Mouse (Mus musculus): Measurements from ENCODE around the gene Adra2a.
A peak's percentile ranks its signal among the peaks of the same experiment; 100 is the strongest.

Gene Adra2a

GRCm38 (mm10) chr19:54043851-54044250 is at the start of gene Adra2a:
TSS of gene Adra2a (plus strand) at chr19:54044151.
- DNase-seq (ENCODE audit: low spot score in 2 of 2), result no peak

GRCm38 (mm10) chr19:53994276-53994675 is 49.7 kb upstream of the Adra2a start:
- DNase-seq (ENCODE audit: low spot score in 2 of 2), result no peak

- no peak for DNase-seq (ENCODE audit: low spot score in 2 of 2)
Measured at GRCm38 (mm10) chr19:54010973-54011372, 33.0 kb upstream of the Adra2a start.

DNA sequence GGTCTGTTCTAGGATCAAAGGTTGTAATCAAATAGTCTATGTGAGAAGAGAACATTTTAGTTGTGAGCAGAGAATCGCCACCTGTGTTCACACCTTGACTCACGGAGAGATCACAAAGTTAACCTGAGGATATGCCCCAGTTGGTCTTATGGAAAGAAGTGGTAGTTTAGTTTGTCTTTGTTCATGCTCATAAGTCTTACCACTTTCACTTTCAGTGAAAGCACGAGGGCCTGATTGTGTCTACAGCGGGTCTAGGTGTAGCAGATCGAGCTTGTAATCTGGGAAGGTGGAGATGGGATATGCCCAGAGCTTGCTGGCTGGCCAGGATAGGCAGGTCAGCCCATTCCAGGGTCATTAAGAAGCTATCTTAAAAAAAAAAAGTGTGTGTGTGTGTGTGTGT is 29.0 kb upstream of the Adra2a start:
- DNase-seq (ENCODE audit: low spot score in 2 of 2), result no peak

GRCm38 (mm10) chr19:54015503-54015902 is 28.4 kb upstream of the Adra2a start:
- DNase-seq (ENCODE audit: low spot score in 2 of 2), result no peak

DNA sequence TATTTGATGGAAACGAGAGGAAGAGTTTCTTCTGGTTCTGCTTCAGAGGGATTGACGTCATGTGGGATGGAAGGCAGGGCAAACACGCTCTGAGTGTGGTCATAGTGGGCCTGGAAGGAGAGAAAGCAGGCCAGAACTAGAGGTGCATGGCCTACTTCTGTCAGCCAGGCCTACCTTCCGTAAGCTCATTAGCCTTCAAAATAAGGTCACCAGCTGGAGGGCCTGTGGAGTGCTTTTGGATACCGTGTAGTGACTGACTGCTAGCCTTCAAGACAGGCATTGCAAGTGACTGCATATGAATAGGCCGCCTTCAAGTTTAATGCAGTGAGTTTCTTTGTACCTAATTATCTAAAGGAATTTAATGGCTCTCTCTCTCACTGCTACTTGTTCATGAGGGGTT is 8.9 kb upstream of the Adra2a start:
- DNase-seq (ENCODE audit: low spot score in 2 of 2), result no peak

DNA sequence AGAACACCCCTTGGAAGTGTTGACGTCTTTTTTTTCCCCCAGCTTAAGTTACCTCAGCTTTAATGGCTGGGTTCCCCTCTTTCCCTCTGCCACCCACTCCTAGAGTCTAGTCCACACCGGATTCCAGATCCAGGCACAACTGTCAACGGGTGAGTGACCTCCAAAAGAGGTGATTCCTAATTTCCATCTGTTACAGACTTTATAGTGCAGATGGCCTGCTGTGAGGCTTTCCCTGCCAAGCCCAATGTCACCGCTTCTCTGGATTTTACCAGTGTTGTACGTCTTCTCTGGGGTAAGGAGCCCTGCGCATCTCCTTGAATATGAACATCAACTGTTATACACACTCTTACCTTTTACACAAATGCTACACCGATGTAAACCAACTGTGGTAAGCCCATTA is 4.5 kb upstream of the Adra2a start:
- DNase-seq (ENCODE audit: low spot score in 2 of 2), result no peak

GRCm38 (mm10) chr19:54040356-54041028 is 3.5 kb upstream of the Adra2a start:
- no peak for DNase-seq (ENCODE audit: low spot score in 2 of 2)

GRCm38 (mm10) chr19:54041029-54041367 is 3.0 kb upstream of the Adra2a start:
- no peak for DNase-seq (ENCODE audit: low spot score in 2 of 2)

- peak; percentile 66 to 72 for DNase-seq (ENCODE audit: low spot score in 2 of 2)
Measured at GRCm38 (mm10) chr19:54044507-54045371, 788 bp downstream of the Adra2a start.

GRCm38 (mm10) chr19:54045412-54045811 is 1.5 kb downstream of the Adra2a start:
- DNase-seq (ENCODE audit: low spot score in 2 of 2), result no peak

DNA sequence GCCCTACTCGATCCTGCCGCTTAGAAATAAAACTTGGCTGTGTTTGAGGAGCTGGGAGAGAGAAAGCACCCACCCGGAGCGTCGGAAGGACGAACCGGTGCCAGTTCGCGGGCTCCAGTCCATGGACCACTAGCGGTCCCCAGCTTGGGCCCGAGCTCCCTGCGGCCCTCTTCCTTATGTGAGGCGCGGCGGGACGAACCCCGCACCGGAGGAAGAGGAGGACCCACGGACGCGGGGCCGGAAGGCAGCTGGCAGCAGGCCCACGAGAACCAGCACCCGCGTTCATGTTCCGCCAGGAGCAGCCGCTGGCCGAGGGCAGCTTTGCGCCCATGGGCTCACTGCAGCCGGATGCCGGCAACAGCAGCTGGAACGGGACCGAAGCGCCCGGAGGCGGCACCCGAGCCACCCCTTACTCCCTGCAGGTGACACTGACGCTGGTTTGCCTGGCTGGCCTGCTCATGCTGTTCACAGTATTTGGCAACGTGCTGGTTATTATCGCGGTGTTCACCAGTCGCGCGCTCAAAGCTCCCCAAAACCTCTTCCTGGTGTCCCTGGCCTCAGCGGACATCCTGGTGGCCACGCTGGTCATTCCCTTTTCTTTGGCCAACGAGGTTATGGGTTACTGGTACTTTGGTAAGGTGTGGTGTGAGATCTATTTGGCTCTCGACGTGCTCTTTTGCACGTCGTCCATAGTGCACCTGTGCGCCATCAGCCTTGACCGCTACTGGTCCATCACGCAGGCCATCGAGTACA is 2.2 kb downstream of the Adra2a start:
- DNase-seq (ENCODE audit: low spot score in 2 of 2), result no peak

DNA sequence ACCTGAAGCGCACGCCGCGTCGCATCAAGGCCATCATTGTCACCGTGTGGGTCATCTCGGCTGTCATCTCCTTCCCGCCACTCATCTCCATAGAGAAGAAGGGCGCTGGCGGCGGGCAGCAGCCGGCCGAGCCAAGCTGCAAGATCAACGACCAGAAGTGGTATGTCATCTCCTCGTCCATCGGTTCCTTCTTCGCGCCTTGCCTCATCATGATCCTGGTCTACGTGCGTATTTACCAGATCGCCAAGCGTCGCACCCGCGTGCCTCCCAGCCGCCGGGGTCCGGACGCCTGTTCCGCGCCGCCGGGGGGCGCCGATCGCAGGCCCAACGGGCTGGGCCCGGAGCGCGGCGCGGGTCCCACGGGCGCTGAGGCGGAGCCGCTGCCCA is 2.7 kb downstream of the Adra2a start:
- no peak for DNase-seq (ENCODE audit: low spot score in 2 of 2)

- DNase-seq (ENCODE audit: low spot score in 2 of 2), result no peak
Measured at GRCm38 (mm10) chr19:54047386-54048050, 3.6 kb downstream of the Adra2a start.

DNA sequence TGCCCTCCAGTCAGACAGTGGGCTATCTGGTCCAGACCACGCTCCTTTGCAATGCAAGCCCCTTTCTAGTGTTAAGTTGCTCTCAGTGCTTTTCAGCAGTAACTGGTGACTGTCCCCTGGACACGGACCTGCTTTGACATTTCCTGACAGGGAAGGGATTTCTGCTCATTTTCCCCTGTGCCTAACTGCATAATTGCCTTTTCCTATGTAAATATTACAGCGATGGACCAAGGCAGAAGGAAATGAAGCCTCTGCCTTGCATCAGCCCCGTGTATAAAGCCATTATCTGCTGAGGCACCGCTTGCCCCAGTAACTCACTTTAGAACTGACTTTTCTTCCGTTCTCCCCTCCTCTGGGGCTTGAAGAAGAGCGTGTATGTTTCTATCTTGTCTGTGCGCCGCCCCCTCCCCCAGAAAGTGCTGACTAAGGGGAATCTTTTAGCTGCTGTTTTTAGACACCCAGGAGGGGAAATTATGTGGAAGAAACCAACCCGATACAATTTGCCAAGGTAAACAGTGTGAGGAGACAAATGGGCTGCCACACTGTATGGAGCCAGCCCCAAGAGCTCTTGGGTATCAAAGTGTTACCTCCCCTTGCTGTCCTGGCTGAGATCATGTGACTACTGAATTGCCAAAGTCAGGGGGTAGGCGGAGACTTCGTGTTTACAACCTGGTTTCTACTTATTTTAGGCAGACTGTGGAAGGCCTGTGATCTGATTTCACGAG is 4.4 kb downstream of the Adra2a start:
- DNase-seq (ENCODE audit: low spot score in 2 of 2), result no peak

DNA sequence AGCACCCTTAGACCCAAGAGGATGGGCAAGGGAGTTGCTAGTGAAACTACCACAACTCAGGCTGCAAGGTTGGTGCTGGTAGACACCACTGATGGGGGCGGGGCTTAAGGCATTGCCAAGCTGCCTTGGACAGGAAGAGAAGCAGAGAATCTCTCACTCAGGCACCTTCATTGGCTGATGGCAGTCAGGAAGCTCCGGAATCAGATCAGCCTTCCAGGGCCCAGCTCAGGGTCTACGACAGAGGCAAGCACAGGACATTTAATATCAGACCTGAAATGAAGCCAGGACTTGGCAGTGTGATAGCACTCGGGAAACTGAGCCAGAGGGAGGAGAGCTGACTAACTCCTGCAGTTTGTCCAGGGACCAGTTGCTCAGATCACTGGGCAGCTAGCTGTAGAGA is 7.7 kb downstream of the Adra2a start:
- no peak for DNase-seq (ENCODE audit: low spot score in 2 of 2)

- DNase-seq (ENCODE audit: low spot score in 2 of 2), result no peak
Measured at GRCm38 (mm10) chr19:54055845-54056244, 11.9 kb downstream of the Adra2a start.

GRCm38 (mm10) chr19:54068447-54068846 is 24.5 kb downstream of the Adra2a start:
- DNase-seq (ENCODE audit: low spot score in 2 of 2), result no peak

DNA sequence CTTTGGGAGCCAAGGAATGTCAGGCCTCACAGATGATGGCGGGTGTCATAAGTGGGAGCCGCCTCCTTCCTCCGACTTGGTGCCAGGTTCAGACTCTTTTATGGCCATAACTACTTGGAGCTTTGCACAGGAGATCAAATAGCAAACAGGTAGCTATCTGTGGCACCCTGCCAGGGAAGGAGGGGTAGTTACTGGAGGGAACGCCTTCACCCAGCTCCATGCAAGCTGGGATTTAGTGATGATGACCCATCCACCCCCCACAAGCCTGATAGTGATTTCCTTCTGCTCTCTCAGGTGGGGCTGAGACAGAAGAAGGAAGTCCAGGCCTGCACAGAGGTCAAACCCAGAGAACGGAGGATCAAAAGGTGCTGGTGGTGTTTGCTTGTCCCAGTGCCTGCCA is 26.6 kb downstream of the Adra2a start:
- no peak for DNase-seq (ENCODE audit: low spot score in 2 of 2)

- no peak for DNase-seq (ENCODE audit: low spot score in 2 of 2)
Measured at GRCm38 (mm10) chr19:54072233-54072800, 28.4 kb downstream of the Adra2a start.

Data from right cerebral cortex, postnatal 36 days (tissue).